Mouse (Mus musculus): ENCODE measurements at regions not wholly inside any gene's neighbourhood (a gene's known extent, or its start where the extent isn't known, plus 50 kb on each side); places are given as distances from the start of the nearest gene placed in this dataset.

DNA sequence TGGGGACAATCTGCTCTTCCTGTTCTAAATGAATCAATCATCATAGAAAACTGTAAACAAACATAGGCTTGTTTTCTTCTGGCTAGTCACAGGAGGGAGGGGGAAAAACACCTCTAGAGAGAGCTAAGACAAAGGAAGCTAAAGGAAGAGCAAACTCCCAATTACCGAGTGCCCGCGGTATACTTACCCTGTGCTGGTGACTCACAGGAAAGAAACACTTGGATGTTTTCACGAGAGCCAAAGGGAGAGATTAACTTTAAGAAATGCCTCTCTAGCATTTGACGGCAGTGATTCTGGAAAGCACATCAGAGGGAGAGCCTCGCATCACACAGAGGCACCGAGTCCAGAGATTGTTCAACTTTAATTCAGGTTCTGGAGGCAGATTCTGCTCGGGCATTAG lies 151.0 kb downstream of the 1700017N19Rik start:
- H3K9ac ChIP-seq (replicated peaks; ENCODE audit: low read length) = no peak overlapping the region
- no peak overlapping the region for H3K4me2 ChIP-seq (ENCODE audit: low read depth, low read length)
- TF ChIP-seq CTCF (IDR thresholded peaks at IDR 0.05; ENCODE audit: low read depth) = no peak
- H3K4me1 ChIP-seq (ENCODE audit: insufficient read depth, low read length) = no peaks in the 10 kb centered on the region
- no peaks in the 10 kb centered on the region for H3K27me3 ChIP-seq (ENCODE audit: insufficient read depth, low read length)
- no peaks in the 10 kb centered on the region for H3K9me3 ChIP-seq (ENCODE audit: low read length)
- no peak overlapping the region for H3K4me3 ChIP-seq (ENCODE audit: low read length)
- no peak for DNase-seq (ENCODE audit: low spot score)
- H3K27ac ChIP-seq = no peak overlapping the region
- WGBS = 52% methylated on average over 8 of the region's 8 CpGs
- no peak for ATAC-seq
- no peaks in the 10 kb centered on the region for H3K36me3 ChIP-seq (ENCODE audit: insufficient read depth, low read length)

- H3K27ac ChIP-seq = no peak overlapping the region
- no peaks in the 10 kb centered on the region for H3K36me3 ChIP-seq (ENCODE audit: insufficient read depth, low read length)
- no peaks in the 10 kb centered on the region for H3K27me3 ChIP-seq (ENCODE audit: insufficient read depth, low read length)
- H3K9me3 ChIP-seq (ENCODE audit: low read length) = no peaks in the 10 kb centered on the region
- H3K4me3 ChIP-seq (ENCODE audit: low read length) = no peak overlapping the region
- DNase-seq (ENCODE audit: low spot score) = peak; percentile 91
- peak; percentile 66 for ATAC-seq
- no peak overlapping the region for H3K9ac ChIP-seq (replicated peaks; ENCODE audit: low read length)
- 0 out of 2 replicates have a peak overlapping the region, but pooled peaks have one; percentile 18 for H3K4me2 ChIP-seq (ENCODE audit: low read depth, low read length)
- no peaks in the 10 kb centered on the region for H3K4me1 ChIP-seq (ENCODE audit: insufficient read depth, low read length)
- peak; percentile 91 for TF ChIP-seq CTCF (IDR thresholded peaks at IDR 0.05; ENCODE audit: low read depth)
- WGBS = 11% methylated on average over 7 of the region's 7 CpGs
Measured at GRCm38 (mm10) chr10:100742065-100742464, 151.8 kb downstream of the 1700017N19Rik start.

GRCm38 (mm10) chr10:100746151-100746550 lies 155.9 kb downstream of the 1700017N19Rik start:
- 48% methylated on average over 7 of the region's 7 CpGs for WGBS
- Histone ChIP-seq H3K4me3 (ENCODE audit: low read length) (no peak overlapping the region), H3K4me2 (ENCODE audit: low read depth, low read length) (no peak overlapping the region), H3K36me3 (ENCODE audit: insufficient read depth, low read length) (no peaks in the 10 kb centered on the region), H3K9ac (replicated peaks; ENCODE audit: low read length) (no peak overlapping the region), H3K27ac (no peak overlapping the region), H3K27me3 (ENCODE audit: insufficient read depth, low read length) (no peaks in the 10 kb centered on the region), H3K9me3 (ENCODE audit: low read length) (no peaks in the 10 kb centered on the region), H3K4me1 (ENCODE audit: insufficient read depth, low read length) (no peaks in the 10 kb centered on the region)
- no peak for DNase-seq (ENCODE audit: low spot score)
- no peak for TF ChIP-seq CTCF (IDR thresholded peaks at IDR 0.05; ENCODE audit: low read depth)
- ATAC-seq = no peak

DNA sequence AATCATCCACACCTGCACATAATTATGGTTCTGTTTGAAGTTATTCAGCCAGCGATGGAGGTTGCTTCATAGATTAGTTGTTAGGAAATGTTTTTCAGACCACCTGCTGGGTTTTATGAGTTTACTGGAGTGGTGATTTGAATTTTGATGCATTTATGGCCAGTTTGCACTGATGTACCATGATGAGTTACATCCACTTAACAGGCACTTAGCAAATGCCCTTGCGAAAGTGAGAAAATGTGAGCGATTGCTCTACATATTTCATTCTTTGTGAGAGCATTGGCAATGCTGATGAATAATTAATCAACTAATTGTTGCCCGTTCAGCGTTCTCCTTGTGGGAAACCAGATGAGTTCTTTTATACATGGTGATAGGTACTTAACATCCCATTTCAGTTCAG lies 164.7 kb downstream of the 1700017N19Rik start:
- ATAC-seq = no peak
- 46% methylated on average over 5 of the region's 5 CpGs for WGBS
- no peak for DNase-seq (ENCODE audit: low spot score)

GRCm38 (mm10) chr10:100774252-100774651 lies 184.0 kb downstream of the 1700017N19Rik start:
- no peak for ATAC-seq
- Histone ChIP-seq H3K4me3 (ENCODE audit: low read length) (no peak overlapping the region), H3K4me2 (ENCODE audit: low read depth, low read length) (no peak overlapping the region), H3K27ac (no peak overlapping the region), H3K36me3 (ENCODE audit: insufficient read depth, low read length) (no peaks in the 10 kb centered on the region), H3K27me3 (ENCODE audit: insufficient read depth, low read length) (no peaks in the 10 kb centered on the region), H3K9ac (replicated peaks; ENCODE audit: low read length) (no peak overlapping the region), H3K9me3 (ENCODE audit: low read length) (no peaks in the 10 kb centered on the region), H3K4me1 (ENCODE audit: insufficient read depth, low read length) (no peaks in the 10 kb centered on the region)
- TF ChIP-seq CTCF (IDR thresholded peaks at IDR 0.05; ENCODE audit: low read depth) = no peak
- no peak for DNase-seq (ENCODE audit: low spot score)

More for the DNA sequence above, 164.7 kb downstream of the 1700017N19Rik start:
- H3K36me3 ChIP-seq (ENCODE audit: insufficient read depth, low read length) = no peaks in the 10 kb centered on the region
- H3K4me2 ChIP-seq (ENCODE audit: low read depth, low read length) = no peak overlapping the region
- no peaks in the 10 kb centered on the region for H3K9me3 ChIP-seq (ENCODE audit: low read length)
- no peaks in the 10 kb centered on the region for H3K4me1 ChIP-seq (ENCODE audit: insufficient read depth, low read length)
- no peak overlapping the region for H3K27ac ChIP-seq
- no peak for TF ChIP-seq CTCF (IDR thresholded peaks at IDR 0.05; ENCODE audit: low read depth)
- H3K9ac ChIP-seq (replicated peaks; ENCODE audit: low read length) = no peak overlapping the region
- H3K27me3 ChIP-seq (ENCODE audit: insufficient read depth, low read length) = no peaks in the 10 kb centered on the region
- no peak overlapping the region for H3K4me3 ChIP-seq (ENCODE audit: low read length)

DNA sequence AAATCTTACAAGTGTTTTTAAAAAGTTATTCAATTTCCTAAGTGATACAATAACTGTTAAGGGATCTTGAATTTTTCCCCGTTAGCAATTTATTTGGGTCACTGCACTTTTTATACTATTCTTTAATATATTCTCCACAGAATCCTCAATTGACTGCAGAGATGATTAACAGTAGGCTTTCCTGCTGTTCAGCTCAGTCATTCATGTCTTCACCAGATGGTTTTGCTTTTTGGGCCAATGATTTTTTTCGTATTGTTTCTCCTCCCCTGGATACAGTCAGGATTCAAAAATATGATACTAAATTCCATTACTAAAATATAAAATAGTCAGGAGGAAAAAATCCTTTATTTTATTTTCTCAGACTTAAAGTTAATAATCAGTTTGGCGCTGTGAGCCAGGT lies 201.9 kb downstream of the 1700017N19Rik start:
- ATAC-seq = 0 out of 2 replicates have a peak, but pooled peaks have one; percentile 45

DNA sequence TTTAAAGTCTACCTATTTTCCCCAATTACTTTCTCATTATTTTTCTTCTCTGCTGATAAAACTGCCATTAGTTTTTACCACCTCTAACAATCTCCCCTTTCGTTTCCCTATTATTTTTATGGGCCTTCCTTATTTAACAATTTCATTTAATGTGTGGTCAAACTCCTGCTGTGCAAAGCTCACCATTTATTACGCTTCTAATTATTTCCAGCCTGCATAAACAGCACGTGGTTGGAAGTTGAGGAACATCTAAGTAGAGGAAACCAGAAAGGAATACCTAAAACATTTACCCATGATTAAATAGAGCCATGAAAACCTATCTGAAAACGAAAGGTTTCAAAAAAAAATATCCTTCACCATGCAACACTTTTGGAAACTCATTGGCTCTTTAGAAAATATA lies 202.3 kb downstream of the 1700017N19Rik start:
- ATAC-seq (no peak), DNase-seq (ENCODE audit: low spot score) (no peak)
- Histone ChIP-seq H3K36me3 (ENCODE audit: insufficient read depth, low read length) (no peaks in the 10 kb centered on the region), H3K4me1 (ENCODE audit: insufficient read depth, low read length) (no peaks in the 10 kb centered on the region), H3K4me2 (ENCODE audit: low read depth, low read length) (no peak overlapping the region), H3K4me3 (ENCODE audit: low read length) (no peak overlapping the region), H3K9me3 (ENCODE audit: low read length) (no peaks in the 10 kb centered on the region), H3K9ac (replicated peaks; ENCODE audit: low read length) (no peak overlapping the region), H3K27me3 (ENCODE audit: insufficient read depth, low read length) (no peaks in the 10 kb centered on the region), H3K27ac (no peak overlapping the region)
- TF ChIP-seq CTCF (IDR thresholded peaks at IDR 0.05; ENCODE audit: low read depth) = no peak
- 42% methylated on average over 4 of the region's 4 CpGs for WGBS

More for the DNA sequence above, 201.9 kb downstream of the 1700017N19Rik start:
- Histone ChIP-seq H3K9me3 (ENCODE audit: low read length) (no peaks in the 10 kb centered on the region), H3K27me3 (ENCODE audit: insufficient read depth, low read length) (no peaks in the 10 kb centered on the region), H3K4me2 (ENCODE audit: low read depth, low read length) (no peak overlapping the region), H3K4me3 (ENCODE audit: low read length) (no peak overlapping the region), H3K36me3 (ENCODE audit: insufficient read depth, low read length) (no peaks in the 10 kb centered on the region), H3K9ac (replicated peaks; ENCODE audit: low read length) (no peak overlapping the region), H3K27ac (no peak overlapping the region), H3K4me1 (ENCODE audit: insufficient read depth, low read length) (no peaks in the 10 kb centered on the region)
- WGBS = 43% methylated on average over 3 of the region's 3 CpGs
- TF ChIP-seq CTCF (IDR thresholded peaks at IDR 0.05; ENCODE audit: low read depth) = no peak
- peak; percentile 25 for DNase-seq (ENCODE audit: low spot score)

All from hindbrain, postnatal 0 days (tissue).